Mouse (Mus musculus) heart, postnatal 4 days (tissue): ENCODE data around the gene 4932438H23Rik. TPM values are rescaled to one million over a fixed set of nuclear protein-coding genes. Genes with fewer than 3 reads are reported as not detected.
A peak's percentile ranks its signal among the peaks of the same experiment; 100 is the strongest.

Experiments used
- DNase-seq: peaks from one replicate; pipeline ENCODE4 v3.0.0; 2021
- total RNA-seq, 2 experiments: library from RNA; stranded (reverse); gene quantifications; 2 replicates each; pipeline ENCODE4 v1.2.3; 2021

4932438H23Rik gene
- total RNA-seq: under 1 TPM in 1 of 2 experiments, not detected in 1; 0.23 TPM

GRCm38 (mm10) chr16:91095022-91095421 is at the start of gene 4932438H23Rik:
Gene 4932438H23Rik, minus strand, starts transcription at chr16:91095122.
- no peak for DNase-seq

- DNase-seq: no peak
Observed at GRCm38 (mm10) chr16:91140991-91141630, 46.2 kb upstream of the 4932438H23Rik start.

GRCm38 (mm10) chr16:91140457-91140856 is 45.5 kb upstream of the 4932438H23Rik start:
- DNase-seq: no peak

GRCm38 (mm10) chr16:91140056-91140455 is 45.1 kb upstream of the 4932438H23Rik start:
- DNase-seq: no peak

- DNase-seq: peak; percentile 70
Observed at GRCm38 (mm10) chr16:91139481-91139880, 44.6 kb upstream of the 4932438H23Rik start.

- DNase-seq: no peak
Observed at GRCm38 (mm10) chr16:91138736-91139135, 43.8 kb upstream of the 4932438H23Rik start.

GRCm38 (mm10) chr16:91138151-91138550 is 43.2 kb upstream of the 4932438H23Rik start:
- DNase-seq: no peak

GRCm38 (mm10) chr16:91136607-91137006 is 41.7 kb upstream of the 4932438H23Rik start:
- no peak for DNase-seq

- no peak for DNase-seq
Observed at GRCm38 (mm10) chr16:91129916-91130315, 35.0 kb upstream of the 4932438H23Rik start.

- DNase-seq: no peak
Observed at GRCm38 (mm10) chr16:91128431-91128830, 33.5 kb upstream of the 4932438H23Rik start.

- DNase-seq: no peak
Observed at GRCm38 (mm10) chr16:91126734-91127524, 32.0 kb upstream of the 4932438H23Rik start.

- no peak for DNase-seq
Observed at GRCm38 (mm10) chr16:91124256-91124655, 29.3 kb upstream of the 4932438H23Rik start.

- no peak for DNase-seq
Observed at GRCm38 (mm10) chr16:91123821-91124220, 28.9 kb upstream of the 4932438H23Rik start.

- DNase-seq: no peak
Observed at GRCm38 (mm10) chr16:91119879-91120278, 25.0 kb upstream of the 4932438H23Rik start.

- no peak for DNase-seq
Observed at GRCm38 (mm10) chr16:91116696-91117095, 21.8 kb upstream of the 4932438H23Rik start.

- DNase-seq: no peak
Observed at GRCm38 (mm10) chr16:91116006-91116405, 21.1 kb upstream of the 4932438H23Rik start.

- peak; percentile 7 for DNase-seq
Observed at GRCm38 (mm10) chr16:91110999-91111535, 16.1 kb upstream of the 4932438H23Rik start.

GRCm38 (mm10) chr16:91107608-91108007 is 12.7 kb upstream of the 4932438H23Rik start:
- DNase-seq: no peak

GRCm38 (mm10) chr16:91105481-91106051 is 10.6 kb upstream of the 4932438H23Rik start:
- no peak for DNase-seq

- no peak for DNase-seq
Observed at GRCm38 (mm10) chr16:91104821-91105480, 10.0 kb upstream of the 4932438H23Rik start.

- no peak for DNase-seq
Observed at GRCm38 (mm10) chr16:91103386-91103785, 8.5 kb upstream of the 4932438H23Rik start.

GRCm38 (mm10) chr16:91100484-91100883 is 5.6 kb upstream of the 4932438H23Rik start:
- DNase-seq: no peak
